Mouse (Mus musculus) lung, postnatal 0 days (tissue): Measurements from ENCODE around the gene Surf4.

Experiments
- CTCF ChIP-seq: IDR thresholded peaks from 2 replicates; pipeline ENCODE4 v1.5.1; 2016; ENCODE audit warnings: antibody characterized with exemption, mild to moderate bottlenecking
- EP300 ChIP-seq: IDR thresholded peaks from 2 replicates; pipeline ENCODE4 v1.6.1; 2016; ENCODE audit warnings: antibody characterized with exemption, mild to moderate bottlenecking, control low read depth

- TF ChIP-seq CTCF (no peak), EP300 (no peak)
These were observed 30.4 kb upstream of the Surf4 start, which contains the start of gene Rexo4 for GRCm38 (mm10) chr2:26963923-26964723.
